Mouse (Mus musculus): Measurements from ENCODE around the gene Nell2. TPM values are rescaled to one million over a fixed set of nuclear protein-coding genes. Genes with fewer than 3 reads are reported as not detected.

Gene Nell2
- polyA plus RNA-seq, 1 experiment from 2014 or later: 1.8 TPM

DNA sequence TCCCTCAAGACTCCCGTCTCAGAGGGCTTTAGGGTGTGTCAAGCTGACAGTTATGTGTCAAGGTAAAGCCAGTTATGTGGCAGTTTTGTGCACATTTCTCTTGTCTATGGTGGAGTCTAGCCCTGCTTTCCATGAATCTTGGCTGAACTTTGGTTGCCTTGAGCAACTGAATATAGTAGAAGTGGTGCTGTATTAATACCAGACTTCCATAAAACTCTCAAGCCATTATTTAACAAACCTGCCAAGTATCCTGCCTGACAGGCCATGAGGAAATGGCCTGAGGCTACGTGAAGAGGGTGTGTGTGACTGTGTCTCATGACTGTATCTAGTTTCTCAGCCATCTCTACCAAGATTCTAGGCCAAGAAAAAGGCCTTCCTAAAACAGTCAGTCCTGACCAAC lies 147.5 kb downstream of the Nell2 start:
- Histone ChIP-seq H3K4me1 (no peaks in the 10 kb centered on the region), H3K27me3 (ENCODE audit: insufficient read depth, poor library complexity, severe bottlenecking) (no peaks in the 10 kb centered on the region), H3K9me3 (no peaks in the 10 kb centered on the region), H3K4me3 (no peak overlapping the region), H3K27ac (no peak overlapping the region), H3K36me3 (no peaks in the 10 kb centered on the region)
- 58% methylated on average over 2 of the region's 2 CpGs for WGBS
- DNase-seq (ENCODE audit: low spot score): no peak

DNA sequence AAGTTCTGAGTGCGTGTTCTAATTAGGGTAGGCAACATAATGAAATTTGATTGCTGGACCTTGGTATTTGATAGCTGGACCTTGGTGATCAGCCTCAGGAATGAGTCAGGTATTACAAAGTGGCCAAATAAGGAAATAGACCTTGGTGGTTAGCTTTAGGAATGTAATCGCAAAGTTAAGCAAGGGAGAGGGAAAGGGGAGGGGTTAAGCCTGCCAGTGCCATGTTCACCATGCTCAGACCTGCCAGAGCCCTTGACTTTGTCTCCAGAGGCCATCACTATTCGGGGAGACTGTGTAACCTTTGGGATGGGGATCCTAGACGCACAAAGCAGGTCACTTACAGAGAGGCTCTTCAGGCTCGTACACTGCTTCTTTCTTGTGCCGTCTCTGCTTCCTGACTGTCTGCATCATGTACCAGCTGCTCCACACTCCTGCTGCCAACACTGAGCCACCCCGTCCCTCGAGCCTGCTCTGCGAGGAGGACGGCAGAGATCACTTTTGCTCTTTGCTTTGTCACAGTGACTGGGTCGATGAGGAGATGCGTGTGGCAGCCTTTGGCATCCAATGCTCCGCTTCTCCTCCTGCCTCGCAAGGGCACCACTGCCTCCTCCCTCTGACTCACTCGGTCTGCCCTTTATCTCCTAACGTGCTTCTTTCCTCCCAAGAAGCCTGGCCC lies 157.5 kb downstream of the Nell2 start:
- WGBS: 75% methylated on average over 16 of the region's 16 CpGs
- DNase-seq (ENCODE audit: low spot score): no peak
- no peaks in the 10 kb centered on the region for H3K27me3 ChIP-seq (ENCODE audit: insufficient read depth, poor library complexity, severe bottlenecking)
- no peaks in the 10 kb centered on the region for H3K4me1 ChIP-seq
- no peak overlapping the region for H3K27ac ChIP-seq
- H3K4me3 ChIP-seq: no peak overlapping the region
- no peaks in the 10 kb centered on the region for H3K36me3 ChIP-seq
- no peaks in the 10 kb centered on the region for H3K9me3 ChIP-seq

DNA sequence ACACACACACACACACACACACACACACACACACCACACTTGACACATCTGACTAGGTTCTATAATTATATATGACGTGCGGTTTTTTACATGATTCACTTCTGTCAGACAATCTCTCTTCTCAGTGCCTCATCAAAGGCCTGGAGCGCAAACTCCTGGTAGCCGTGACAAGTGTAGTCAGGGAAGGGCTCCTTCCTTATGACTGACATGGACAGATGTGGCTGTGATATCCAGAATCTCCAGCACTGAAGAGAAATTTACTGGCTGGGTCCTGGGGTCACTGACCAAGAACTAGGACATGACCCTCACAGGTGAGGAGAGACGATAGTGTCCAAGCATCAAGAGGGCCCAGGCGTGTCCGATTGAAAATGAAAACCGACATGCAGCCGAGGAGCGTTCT lies 160.2 kb downstream of the Nell2 start:
- Histone ChIP-seq H3K4me1 (no peaks in the 10 kb centered on the region), H3K27me3 (ENCODE audit: insufficient read depth, poor library complexity, severe bottlenecking) (no peaks in the 10 kb centered on the region), H3K9me3 (no peaks in the 10 kb centered on the region), H3K4me3 (no peak overlapping the region), H3K27ac (no peak overlapping the region), H3K36me3 (no peaks in the 10 kb centered on the region)
- WGBS: 91% methylated on average over 10 of the region's 10 CpGs
- DNase-seq (ENCODE audit: low spot score): no peak

DNA sequence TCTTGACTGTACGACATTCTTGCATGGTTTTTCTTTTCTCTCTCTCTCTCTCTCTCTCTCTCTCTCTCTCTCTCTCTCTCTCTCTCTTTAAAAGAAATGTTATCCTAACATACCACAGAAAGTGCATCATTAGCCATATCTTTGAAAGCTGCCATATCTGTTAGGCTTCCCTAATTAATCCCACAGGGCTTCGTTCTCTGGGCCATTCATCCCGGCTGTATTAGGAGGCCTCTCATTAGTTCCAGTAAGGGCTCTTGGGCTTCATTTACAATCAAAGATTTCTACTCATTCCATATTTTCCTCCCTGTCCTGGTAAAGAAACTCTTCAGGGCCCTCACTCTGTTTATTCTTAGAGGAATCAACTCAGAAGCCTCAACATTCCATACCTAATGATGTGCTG lies 161.9 kb downstream of the Nell2 start:
- H3K4me1 ChIP-seq: no peaks in the 10 kb centered on the region
- H3K4me3 ChIP-seq: no peak overlapping the region
- no peaks in the 10 kb centered on the region for H3K27me3 ChIP-seq (ENCODE audit: insufficient read depth, poor library complexity, severe bottlenecking)
- WGBS: 71% methylated on average over 3 of the region's 3 CpGs
- H3K36me3 ChIP-seq: no peaks in the 10 kb centered on the region
- H3K9me3 ChIP-seq: no peaks in the 10 kb centered on the region
- no peak overlapping the region for H3K27ac ChIP-seq
- no peak for DNase-seq (ENCODE audit: low spot score)

DNA sequence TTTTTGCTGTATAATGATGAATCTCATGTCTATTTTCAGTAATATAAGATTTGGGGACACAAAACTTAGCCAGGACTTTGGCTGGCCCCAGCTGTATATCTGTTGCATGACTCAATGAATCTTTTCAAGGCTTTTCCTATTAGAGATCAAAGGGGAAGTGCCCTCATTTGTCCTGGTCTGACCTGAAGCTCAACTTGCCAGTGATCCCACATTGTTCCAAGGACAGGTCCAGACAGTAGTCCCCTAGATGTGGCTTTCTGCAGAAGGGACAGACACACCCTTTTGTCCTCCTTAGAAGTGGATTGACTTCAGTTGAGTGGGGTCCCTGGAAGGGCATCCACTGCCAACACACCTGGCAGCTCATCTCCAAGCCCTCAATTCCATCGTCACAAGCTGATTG lies 173.6 kb downstream of the Nell2 start:
- Histone ChIP-seq H3K27me3 (ENCODE audit: insufficient read depth, poor library complexity, severe bottlenecking) (no peaks in the 10 kb centered on the region), H3K27ac (no peak overlapping the region), H3K36me3 (no peaks in the 10 kb centered on the region), H3K4me1 (no peaks in the 10 kb centered on the region), H3K9me3 (no peaks in the 10 kb centered on the region), H3K4me3 (no peak overlapping the region)
- DNase-seq (ENCODE audit: low spot score): no peak
- WGBS: 88% methylated on average over 1 of the region's 1 CpGs

DNA sequence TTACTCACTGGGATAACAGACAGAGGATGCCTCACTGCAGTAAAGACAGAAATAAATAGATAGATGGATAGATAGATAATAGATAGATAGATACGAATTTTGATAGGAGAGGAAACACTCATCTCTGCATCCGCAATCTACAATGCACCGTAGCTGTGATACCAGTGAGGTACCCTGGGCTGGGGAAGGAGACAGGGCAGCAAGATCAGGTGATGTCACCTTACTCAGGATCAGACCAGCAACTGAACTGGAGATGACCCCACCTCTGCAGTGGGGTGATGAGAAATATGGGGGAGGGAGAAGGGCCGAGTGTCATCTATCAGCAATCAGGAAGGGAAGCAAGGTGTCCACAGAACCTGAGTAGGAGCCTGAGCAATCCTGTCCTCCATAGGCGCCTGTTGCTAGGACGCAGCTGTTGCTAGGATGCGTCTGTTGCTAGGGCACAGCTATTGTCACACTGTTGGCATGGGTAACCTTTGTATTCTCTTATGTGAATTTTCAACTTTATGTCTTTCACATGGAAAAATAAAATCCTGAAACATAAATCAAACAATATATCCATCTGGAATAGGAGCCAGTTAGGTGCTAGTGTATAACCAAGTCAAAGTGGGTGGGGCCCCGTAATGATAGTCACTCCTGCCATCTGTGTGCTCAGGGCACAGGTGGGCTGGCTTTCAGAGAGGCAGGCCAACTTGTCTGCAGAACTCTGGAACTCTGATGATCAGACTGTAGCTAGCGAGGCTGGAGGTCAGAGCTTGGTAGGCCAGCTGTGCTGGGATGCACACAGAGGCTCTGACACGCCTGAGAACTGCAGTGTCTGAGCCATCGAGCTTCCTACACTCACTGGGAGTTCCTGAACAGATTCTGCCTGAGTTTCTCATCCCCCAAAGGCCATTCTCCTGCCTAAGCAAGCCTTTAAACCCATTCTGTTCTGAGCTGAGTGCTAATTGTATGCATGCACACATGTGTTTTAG lies 193.7 kb downstream of the Nell2 start:
- no peak for DNase-seq (ENCODE audit: low spot score)
- H3K4me1 ChIP-seq: no peaks in the 10 kb centered on the region
- no peaks in the 10 kb centered on the region for H3K9me3 ChIP-seq
- no peak overlapping the region for H3K27ac ChIP-seq
- no peaks in the 10 kb centered on the region for H3K36me3 ChIP-seq
- whole genome bisulfite sequencing: 81% methylated on average over 11 of the region's 11 CpGs
- H3K4me3 ChIP-seq: no peak overlapping the region
- H3K27me3 ChIP-seq (ENCODE audit: insufficient read depth, poor library complexity, severe bottlenecking): no peaks in the 10 kb centered on the region

DNA sequence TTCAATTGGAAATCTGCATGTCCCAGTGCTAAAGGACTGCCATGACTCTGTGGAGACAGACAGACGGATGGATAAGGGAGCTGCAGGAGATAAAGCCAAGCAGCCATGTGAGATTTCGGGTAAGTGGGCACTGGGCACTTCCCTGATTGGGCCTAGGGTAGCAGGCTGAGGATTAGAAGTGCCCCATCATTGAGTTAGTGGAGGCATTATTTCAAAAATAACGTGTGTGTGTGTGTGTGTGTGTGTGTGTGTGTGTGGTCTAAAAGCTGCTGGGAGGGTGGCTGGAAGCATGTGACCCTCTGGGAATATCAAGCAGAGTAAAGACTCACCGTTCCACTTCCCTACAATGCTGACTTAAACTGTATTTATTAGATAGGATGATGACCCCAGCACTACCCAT lies 195.1 kb downstream of the Nell2 start:
- no peak overlapping the region for H3K4me3 ChIP-seq
- H3K9me3 ChIP-seq: no peaks in the 10 kb centered on the region
- no peak for DNase-seq (ENCODE audit: low spot score)
- H3K4me1 ChIP-seq: no peaks in the 10 kb centered on the region
- 63% methylated on average over 4 of the region's 4 CpGs for WGBS
- H3K36me3 ChIP-seq: no peaks in the 10 kb centered on the region
- no peak overlapping the region for H3K27ac ChIP-seq
- H3K27me3 ChIP-seq (ENCODE audit: insufficient read depth, poor library complexity, severe bottlenecking): no peaks in the 10 kb centered on the region

DNA sequence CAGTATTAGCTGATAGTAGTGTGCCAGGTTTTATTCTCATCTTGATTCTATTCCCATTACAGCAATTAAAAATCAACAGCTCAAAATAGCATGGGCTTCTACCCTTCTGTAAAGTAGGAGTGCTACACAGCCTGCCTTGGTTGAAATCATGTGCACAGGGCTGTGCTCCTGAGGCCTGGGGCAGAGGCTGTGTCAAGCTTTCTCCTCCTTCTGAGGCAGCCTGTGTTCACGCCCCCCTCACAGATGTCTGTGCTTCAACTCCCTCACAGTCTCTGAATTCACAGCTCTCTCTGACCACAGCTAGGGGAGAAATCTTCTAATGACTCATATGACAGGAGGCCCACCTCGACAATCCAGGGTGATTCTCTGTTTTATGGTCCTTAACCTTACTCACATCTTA lies 197.4 kb downstream of the Nell2 start:
- WGBS: 62% methylated on average over 2 of the region's 2 CpGs
- Histone ChIP-seq H3K9me3 (no peaks in the 10 kb centered on the region), H3K36me3 (no peaks in the 10 kb centered on the region), H3K27ac (no peak overlapping the region), H3K27me3 (ENCODE audit: insufficient read depth, poor library complexity, severe bottlenecking) (no peaks in the 10 kb centered on the region), H3K4me1 (no peaks in the 10 kb centered on the region), H3K4me3 (no peak overlapping the region)
- no peak for DNase-seq (ENCODE audit: low spot score)

DNA sequence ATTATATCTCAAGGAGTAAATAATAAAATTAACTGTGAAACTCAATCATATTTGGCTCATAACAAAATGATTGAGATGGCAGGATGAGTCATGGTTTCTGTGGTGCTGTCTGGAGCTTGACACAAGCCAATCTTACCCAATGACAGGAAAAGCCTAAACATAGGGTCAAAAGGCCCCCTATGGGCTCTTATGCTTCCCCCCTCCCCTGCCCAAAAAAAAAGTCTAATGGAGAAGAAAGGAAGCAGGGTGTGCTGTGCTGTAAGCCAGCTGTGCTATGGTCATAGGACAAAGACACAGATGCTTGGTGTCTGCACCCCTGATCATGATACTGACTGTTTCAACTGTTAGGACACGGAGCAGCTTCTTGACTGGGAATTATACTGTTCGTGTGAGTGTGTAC lies 205.6 kb downstream of the Nell2 start:
- no peak overlapping the region for H3K4me3 ChIP-seq
- no peaks in the 10 kb centered on the region for H3K36me3 ChIP-seq
- 85% methylated on average over 2 of the region's 2 CpGs for WGBS
- no peaks in the 10 kb centered on the region for H3K4me1 ChIP-seq
- H3K27ac ChIP-seq: no peak overlapping the region
- no peak for DNase-seq (ENCODE audit: low spot score)
- H3K27me3 ChIP-seq (ENCODE audit: insufficient read depth, poor library complexity, severe bottlenecking): no peaks in the 10 kb centered on the region
- H3K9me3 ChIP-seq: no peaks in the 10 kb centered on the region

DNA sequence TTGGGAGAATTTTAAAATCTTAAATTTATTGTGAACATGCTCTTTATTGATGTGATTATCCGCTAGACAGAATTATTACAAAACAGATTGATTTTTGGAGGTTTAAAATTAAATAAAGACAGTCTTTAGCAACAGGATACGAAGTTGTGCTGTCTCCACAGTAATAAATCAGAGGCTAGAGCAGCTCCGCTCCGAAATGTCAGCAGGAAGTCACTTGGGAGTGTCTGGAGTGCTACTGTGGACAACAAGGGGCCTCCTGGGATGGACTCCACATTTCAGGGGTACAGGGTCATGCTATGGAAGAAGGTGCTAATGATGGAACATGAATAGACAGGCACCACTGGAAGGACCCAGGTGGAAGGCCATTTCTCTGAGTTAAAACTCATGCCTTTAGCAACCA lies 211.7 kb downstream of the Nell2 start:
- no peaks in the 10 kb centered on the region for H3K9me3 ChIP-seq
- H3K36me3 ChIP-seq: no peaks in the 10 kb centered on the region
- H3K27me3 ChIP-seq (ENCODE audit: insufficient read depth, poor library complexity, severe bottlenecking): no peaks in the 10 kb centered on the region
- H3K4me3 ChIP-seq: no peak overlapping the region
- WGBS: 75% methylated on average over 4 of the region's 4 CpGs
- DNase-seq (ENCODE audit: low spot score): no peak
- H3K4me1 ChIP-seq: no peaks in the 10 kb centered on the region
- no peak overlapping the region for H3K27ac ChIP-seq

DNA sequence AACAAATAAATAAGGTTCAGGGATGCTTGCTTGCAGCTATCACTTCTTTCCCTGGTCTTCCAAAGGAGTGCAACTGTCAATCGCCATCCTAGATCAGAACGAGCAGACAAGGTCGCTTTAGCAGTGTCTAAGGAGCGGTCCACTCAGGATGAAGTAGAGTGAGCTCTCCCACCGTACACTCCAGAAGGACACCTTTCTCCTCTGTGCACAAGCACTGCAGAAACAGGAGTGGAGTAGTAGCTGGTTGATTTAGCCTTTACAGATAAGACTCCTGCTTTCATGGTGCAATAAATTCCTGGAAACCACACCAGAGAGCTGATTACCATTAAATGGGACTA lies 213.6 kb downstream of the Nell2 start:
- 90% methylated on average over 5 of the region's 5 CpGs for WGBS
- H3K27me3 ChIP-seq (ENCODE audit: insufficient read depth, poor library complexity, severe bottlenecking): no peaks in the 10 kb centered on the region

DNA sequence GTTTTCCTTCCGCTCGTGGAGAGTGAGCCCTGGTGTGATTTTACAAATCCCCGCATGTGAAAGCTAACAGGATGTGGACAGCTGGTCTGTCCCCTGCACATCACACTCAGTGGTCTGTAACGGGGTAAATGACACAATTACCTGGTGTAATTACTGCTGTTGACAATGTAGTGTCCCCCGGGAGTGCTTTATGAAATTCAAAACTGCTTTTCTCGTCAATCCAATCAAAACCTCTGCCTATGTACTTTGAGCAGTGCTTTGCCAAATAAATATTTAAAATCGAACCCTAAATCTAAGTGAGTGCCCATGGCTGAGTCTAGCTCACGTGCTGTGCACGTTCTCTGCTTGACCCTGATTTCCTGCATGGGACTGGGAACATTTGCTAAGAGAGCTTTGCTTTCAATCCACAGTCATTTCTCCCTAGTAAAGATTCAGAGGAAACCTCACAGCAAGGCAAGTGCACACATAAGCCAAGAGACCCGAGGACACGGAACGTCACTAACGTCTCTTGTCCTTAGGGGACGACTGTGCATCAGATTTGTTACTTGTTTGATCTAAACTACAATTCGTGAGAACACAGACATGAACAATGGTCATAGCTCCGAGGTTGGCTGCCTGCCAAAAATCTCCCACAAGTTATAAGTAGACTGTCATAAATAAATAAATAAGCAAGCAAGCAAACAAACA lies 214.1 kb downstream of the Nell2 start:
- no peak for DNase-seq (ENCODE audit: low spot score)
- H3K27me3 ChIP-seq (ENCODE audit: insufficient read depth, poor library complexity, severe bottlenecking): no peaks in the 10 kb centered on the region
- 77% methylated on average over 16 of the region's 16 CpGs for WGBS
- no peaks in the 10 kb centered on the region for H3K4me1 ChIP-seq
- H3K27ac ChIP-seq: no peak overlapping the region
- H3K4me3 ChIP-seq: no peak overlapping the region
- H3K9me3 ChIP-seq: no peaks in the 10 kb centered on the region
- no peaks in the 10 kb centered on the region for H3K36me3 ChIP-seq

More for the DNA sequence above, 213.6 kb downstream of the Nell2 start:
- Histone ChIP-seq H3K4me3 (no peak overlapping the region), H3K9me3 (no peaks in the 10 kb centered on the region), H3K36me3 (no peaks in the 10 kb centered on the region), H3K27ac (no peak overlapping the region), H3K4me1 (no peaks in the 10 kb centered on the region)
- no peak for DNase-seq (ENCODE audit: low spot score)

DNA sequence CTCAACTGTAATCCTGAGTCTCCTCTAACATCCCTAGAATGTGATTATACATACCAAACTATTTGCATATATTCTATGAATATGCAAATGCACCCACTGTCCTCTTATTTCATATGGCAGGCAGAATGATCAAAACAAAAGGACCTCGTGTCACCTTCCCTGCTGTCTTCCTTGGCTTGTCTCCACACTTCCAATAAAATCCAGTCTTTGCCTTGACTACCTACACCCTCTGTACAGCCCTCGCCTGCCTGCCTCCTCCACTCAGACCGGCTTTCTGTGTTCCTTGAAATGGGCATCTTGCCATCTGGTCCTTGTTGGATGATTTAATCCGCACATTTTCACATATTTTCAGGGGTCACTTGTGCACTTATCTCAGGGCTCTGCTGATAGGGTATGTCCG lies 215.1 kb downstream of the Nell2 start:
- Histone ChIP-seq H3K9me3 (no peaks in the 10 kb centered on the region), H3K4me3 (no peak overlapping the region), H3K36me3 (no peaks in the 10 kb centered on the region), H3K4me1 (no peaks in the 10 kb centered on the region), H3K27ac (no peak overlapping the region), H3K27me3 (ENCODE audit: insufficient read depth, poor library complexity, severe bottlenecking) (no peaks in the 10 kb centered on the region)
- DNase-seq (ENCODE audit: low spot score): no peak
- whole genome bisulfite sequencing: 76% methylated on average over 5 of the region's 5 CpGs
